Mouse (Mus musculus) gastrocnemius, adult 2 months (tissue): ENCODE results near the gene Hist1h1t. TPM values are rescaled to one million over a fixed set of nuclear protein-coding genes. Genes with fewer than 3 reads are reported as not detected.

Experiments used
- DNase-seq: peaks from one replicate; pipeline ENCODE4 v3.0.0; 2022
- H3K27ac ChIP-seq: fragments of 200-600 bp; 2 replicates; pipeline ENCODE4 v1.8.1; 2022; ENCODE audit warnings: mild to moderate bottlenecking
- H3K4me3 ChIP-seq: fragments of 200-600 bp; 2 replicates; pipeline ENCODE4 v1.8.1; 2022; ENCODE audit warnings: mild to moderate bottlenecking, moderate library complexity
- CTCF ChIP-seq: fragments of 200-600 bp; IDR thresholded peaks from 2 replicates; pipeline ENCODE4 v1.8.1; 2022; ENCODE audit warnings: antibody characterized with exemption, mild to moderate bottlenecking, moderate library complexity
- intact Hi-C: fragments of 180-260 bp; cut with DNase I; formaldehyde crosslinking; loops from one replicate; pipeline ENCODE4 v1.15.1; 2025
- total RNA-seq, 2 experiments: library from RNA; stranded (reverse); gene quantifications; 2 replicates each; pipeline ENCODE4 v1.2.3; 2021

The Hist1h1t gene
- total RNA-seq, 2 experiments from 2014 or later, result not detected

- intact Hi-C loops, result no loop called here
- no peak for DNase-seq
- no peak for TF ChIP-seq CTCF
- Histone ChIP-seq H3K4me3 (no peak overlapping the region), H3K27ac (no peak overlapping the region)
Observed at GRCm38 (mm10) chr13:23728472-23729191, 33.0 kb downstream of the Hist1h1t start.

GRCm38 (mm10) chr13:23729192-23729525 lies 33.5 kb downstream of the Hist1h1t start:
- no peak overlapping the region for H3K4me3 ChIP-seq
- no peak for TF ChIP-seq CTCF
- peak; percentile 28 for DNase-seq
- H3K27ac ChIP-seq, result no peak overlapping the region
- intact Hi-C loops, result no loop called here

DNA sequence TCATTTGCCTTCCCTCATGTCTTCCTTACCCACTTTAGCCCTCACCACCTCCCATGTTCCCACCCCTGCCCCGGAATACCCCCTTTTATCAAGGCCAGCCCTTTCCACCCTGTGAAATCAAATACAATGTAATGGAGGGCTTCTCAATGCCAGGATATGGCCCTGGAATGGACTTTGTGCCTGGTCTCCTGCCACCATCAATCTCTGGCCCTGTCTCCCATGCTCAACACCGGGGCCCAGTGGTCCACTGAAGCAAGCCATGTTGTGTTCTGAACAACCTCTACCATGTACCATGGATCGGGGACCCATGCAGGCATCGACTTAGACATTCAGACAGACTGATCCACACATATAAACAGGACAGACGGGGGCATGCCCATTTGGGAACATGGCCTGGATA lies 34.1 kb downstream of the Hist1h1t start:
- TF ChIP-seq CTCF, result no peak
- Histone ChIP-seq H3K4me3 (no peak overlapping the region), H3K27ac (0 out of 2 replicates have a peak overlapping the region, but pooled peaks have one; percentile 8)
- DNase-seq, result no peak
- intact Hi-C loops, result loop anchor here (10.0 kb wide), 2 partner anchors 45 to 165 kb away; partner anchors contain the start of genes Hist1h2ac, Hist1h2bc and Hist1h3e

DNA sequence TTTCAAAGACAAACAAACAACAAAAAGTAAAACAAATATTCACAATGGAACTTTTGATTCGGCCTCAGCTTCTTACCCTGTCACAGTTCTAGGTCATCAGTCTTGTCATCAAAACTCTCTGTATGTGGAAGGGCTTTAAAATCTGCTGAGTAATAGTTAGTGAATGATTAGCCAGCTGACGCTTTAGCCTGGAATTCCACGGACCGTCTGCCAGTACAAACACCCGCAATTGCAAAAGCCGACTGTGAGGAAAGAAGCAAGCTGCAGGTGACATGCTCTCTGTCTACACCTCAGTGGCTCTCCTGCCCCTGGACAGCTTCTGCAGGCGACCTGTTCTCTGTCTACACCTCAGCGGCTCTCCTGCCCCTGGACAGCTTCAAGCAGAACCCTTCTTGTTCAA lies 34.9 kb downstream of the Hist1h1t start:
- Histone ChIP-seq H3K4me3 (no peak overlapping the region), H3K27ac (peak overlapping the region; percentile 29; the same call in 1 of the 2 replicates)
- no peak for TF ChIP-seq CTCF
- peak; percentile 34 for DNase-seq
- intact Hi-C loops, result loop anchor here (10.0 kb wide), 2 partner anchors 46 to 166 kb away; partner anchors contain the start of genes Hist1h2ac, Hist1h2bc and Hist1h3e

DNA sequence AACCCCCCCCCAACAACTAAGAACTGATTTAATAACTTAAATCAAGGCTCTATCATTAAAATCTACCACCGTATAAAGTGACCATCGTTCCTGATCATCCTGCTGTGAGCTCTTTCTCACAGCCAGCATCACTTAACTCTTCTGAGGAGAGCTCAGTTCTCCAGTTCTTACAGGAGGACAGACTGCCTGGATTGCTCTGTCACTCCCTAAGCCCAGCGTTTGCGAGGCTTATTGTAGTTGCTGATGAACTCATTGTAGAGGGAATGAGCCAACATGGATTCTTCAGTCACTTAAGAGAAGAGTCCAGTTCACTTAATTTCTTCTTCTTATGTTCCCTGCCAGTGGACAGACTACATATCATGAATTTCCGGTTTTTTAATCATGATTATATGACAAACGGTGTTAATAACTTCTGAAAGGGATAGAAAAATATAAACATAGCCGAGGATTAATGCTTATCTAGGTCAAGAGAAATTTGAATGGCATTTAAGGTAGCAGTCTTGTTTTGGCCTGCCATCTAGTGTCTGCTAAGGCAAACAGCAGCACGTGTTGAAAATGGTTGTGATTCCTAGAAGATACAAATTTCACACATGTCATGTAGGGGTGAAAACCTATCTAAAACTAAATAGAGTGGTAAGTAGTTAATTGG lies 36.7 kb downstream of the Hist1h1t start:
- intact Hi-C loops, result loop anchor here (1.0 to 10.0 kb wide), 3 partner anchors 31 to 167 kb away; partner anchors contain the start of genes Hist1h2ac, Hist1h2bc and Hist1h3e
- Histone ChIP-seq H3K27ac (0 out of 2 replicates have a peak overlapping the region, but pooled peaks have one; percentile 4), H3K4me3 (no peak overlapping the region)
- TF ChIP-seq CTCF, result peak; percentile 91
- no peak for DNase-seq

GRCm38 (mm10) chr13:23737091-23737490 lies 41.5 kb downstream of the Hist1h1t start:
- Histone ChIP-seq H3K27ac (no peak overlapping the region), H3K4me3 (no peak overlapping the region)
- no peak for TF ChIP-seq CTCF
- intact Hi-C loops, result loop anchor here (5.0 to 10.0 kb wide), 3 partner anchors 52 to 305 kb away; partner anchors contain the start of genes Hist1h2ac, Hist1h2bc and Hist1h3e
- no peak for DNase-seq

GRCm38 (mm10) chr13:23738041-23738440 lies 42.4 kb downstream of the Hist1h1t start:
- intact Hi-C loops, result loop anchor here (2.0 to 10.0 kb wide), 4 partner anchors 53 to 306 kb away; partner anchors contain the start of genes Hist1h1e, Hist1h2ac, Hist1h2bc and Hist1h3e
- Histone ChIP-seq H3K4me3 (peak overlapping the region; percentile 96), H3K27ac (peak overlapping the region; percentile 96)
- no peak for TF ChIP-seq CTCF
- DNase-seq, result no peak

- intact Hi-C loops, result loop anchor here (2.0 to 10.0 kb wide), 4 partner anchors 54 to 306 kb away; partner anchors contain the start of genes Hist1h1e, Hist1h2ac, Hist1h2bc and Hist1h3e
- H3K27ac ChIP-seq, result peak within 1 kb of the TSS; percentile 96
- TF ChIP-seq CTCF, result no peak; the same call in 1 of the 2 replicates
- peak within 1 kb of the TSS; percentile 96 for H3K4me3 ChIP-seq
- DNase-seq, result peak; percentile 92
Observed at GRCm38 (mm10) chr13:23738677-23739068, 43.1 kb downstream of the Hist1h1t start, which contains the start of gene Hist1h1c. TSS of gene Hist1h1c (plus strand) at chr13:23738808.

GRCm38 (mm10) chr13:23739069-23739921 lies 43.7 kb downstream of the Hist1h1t start:
- Histone ChIP-seq H3K27ac (peak overlapping the region; percentile 96), H3K4me3 (peak overlapping the region; percentile 96)
- TF ChIP-seq CTCF, result no peak
- intact Hi-C loops, result loop anchor here (2.0 to 10.0 kb wide), 4 partner anchors 54 to 307 kb away; partner anchors contain the start of genes Hist1h1e, Hist1h2ac, Hist1h2bc and Hist1h3e
- DNase-seq, result peak; percentile 95

DNA sequence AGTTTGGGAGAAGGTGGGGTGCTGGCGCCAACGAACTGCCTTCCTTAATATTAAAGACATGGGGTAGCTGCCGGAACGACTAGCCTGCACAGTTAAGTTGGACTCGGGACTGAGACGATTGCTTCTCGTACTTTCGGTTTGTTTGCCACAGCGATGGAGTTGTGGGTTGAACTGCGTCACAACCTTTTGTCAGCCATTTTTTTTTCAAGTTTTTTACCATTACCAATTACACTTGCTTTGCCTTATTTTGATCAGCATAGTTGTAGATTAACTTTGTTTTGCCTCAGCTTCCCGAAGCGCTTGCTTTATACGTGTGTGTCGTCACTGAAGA lies 44.3 kb downstream of the Hist1h1t start:
- DNase-seq, result no peak
- intact Hi-C loops, result loop anchor here (2.0 to 10.0 kb wide), 4 partner anchors 55 to 308 kb away; partner anchors contain the start of genes Hist1h1e, Hist1h2ac, Hist1h2bc and Hist1h3e
- Histone ChIP-seq H3K4me3 (peak overlapping the region; percentile 96), H3K27ac (peak overlapping the region; percentile 96)
- TF ChIP-seq CTCF, result no peak

GRCm38 (mm10) chr13:23740256-23740840 lies 44.7 kb downstream of the Hist1h1t start:
- DNase-seq, result no peak
- Histone ChIP-seq H3K4me3 (peak overlapping the region; percentile 96), H3K27ac (peak overlapping the region; percentile 96)
- intact Hi-C loops, result no loop called here
- TF ChIP-seq CTCF, result no peak
